Mouse (Mus musculus): ENCODE results near the gene Gm20388. TPM values are rescaled to one million over a fixed set of nuclear protein-coding genes. Genes with fewer than 3 reads are reported as not detected.

The Gm20388 gene
- polyA plus RNA-seq, 1 experiment = 18.7 TPM

DNA sequence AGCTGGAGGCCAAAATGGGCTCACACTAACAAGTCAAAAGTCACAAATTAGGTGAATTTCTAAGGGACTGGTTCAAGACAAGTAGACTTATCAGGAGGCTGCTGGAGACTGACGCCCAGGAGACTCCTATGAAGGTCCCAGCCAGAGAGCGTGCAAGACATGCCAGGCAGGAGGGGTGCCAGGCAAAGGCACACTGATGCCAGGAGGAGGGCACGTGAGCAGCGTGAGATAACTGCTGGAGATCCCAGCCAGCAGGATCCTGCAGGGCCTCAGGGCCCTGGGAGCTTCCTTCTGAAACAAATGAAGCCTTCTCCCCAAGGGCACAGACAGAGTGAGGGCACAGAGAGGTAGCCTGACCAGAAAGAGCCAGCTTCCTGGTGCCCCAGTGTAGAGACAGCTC lies 2897.3 kb downstream of the Gm20388 start:
- no peak for TF ChIP-seq CTCF (IDR thresholded peaks at IDR 0.05; ENCODE audit: borderline replicate concordance, insufficient read depth, low read depth, low read length)
- no peak for TF ChIP-seq POLR2A (IDR thresholded peaks at IDR 0.05; ENCODE audit: borderline replicate concordance, insufficient read depth, low read length)
- no peak overlapping the region for H3K27ac ChIP-seq (ENCODE audit: insufficient read depth, low read length)
- WGBS = 43% methylated on average over 4 of the region's 4 CpGs

GRCm38 (mm10) chr8:122810376-122810775 lies 2899.7 kb downstream of the Gm20388 start:
- Histone ChIP-seq H3K27ac (ENCODE audit: insufficient read depth, low read length) (no peak overlapping the region), H3K27me3 (ENCODE audit: control insufficient read depth, insufficient read depth, low read length) (no peaks in the 10 kb centered on the region), H3K4me1 (ENCODE audit: control insufficient read depth, insufficient read depth, low read length) (peaks cover 35% of the 10 kb centered on the region), H3K4me3 (replicated peaks; ENCODE audit: insufficient read depth, low read depth, low read length) (no peak overlapping the region)
- TF ChIP-seq CTCF (IDR thresholded peaks at IDR 0.05; ENCODE audit: borderline replicate concordance, insufficient read depth, low read depth, low read length) (peak; percentile 25; the same call in 1 of the 2 replicates), POLR2A (IDR thresholded peaks at IDR 0.05; ENCODE audit: borderline replicate concordance, insufficient read depth, low read length) (no peak)
- peak in 1 of 2 experiments; percentile 54 for DNase-seq
- WGBS = 44% methylated on average over 8 of the region's 8 CpGs

More for the DNA sequence above, 2897.3 kb downstream of the Gm20388 start:
- H3K4me3 ChIP-seq (replicated peaks; ENCODE audit: insufficient read depth, low read depth, low read length) = no peak overlapping the region
- H3K27me3 ChIP-seq (ENCODE audit: control insufficient read depth, insufficient read depth, low read length) = no peaks in the 10 kb centered on the region
- DNase-seq = no peak
- peaks cover 41% of the 10 kb centered on the region for H3K4me1 ChIP-seq (ENCODE audit: control insufficient read depth, insufficient read depth, low read length)

GRCm38 (mm10) chr8:122811870-122812494 lies 2901.3 kb downstream of the Gm20388 start:
- Histone ChIP-seq H3K4me1 (ENCODE audit: control insufficient read depth, insufficient read depth, low read length) (peaks cover 24% of the 10 kb centered on the region), H3K4me3 (replicated peaks; ENCODE audit: insufficient read depth, low read depth, low read length) (no peak overlapping the region), H3K27me3 (ENCODE audit: control insufficient read depth, insufficient read depth, low read length) (no peaks in the 10 kb centered on the region), H3K27ac (ENCODE audit: insufficient read depth, low read length) (no peak overlapping the region)
- 72% methylated on average over 16 of the region's 16 CpGs for WGBS
- TF ChIP-seq CTCF (IDR thresholded peaks at IDR 0.05; ENCODE audit: borderline replicate concordance, insufficient read depth, low read depth, low read length) (no peak), POLR2A (IDR thresholded peaks at IDR 0.05; ENCODE audit: borderline replicate concordance, insufficient read depth, low read length) (no peak)
- no peak for DNase-seq

DNA sequence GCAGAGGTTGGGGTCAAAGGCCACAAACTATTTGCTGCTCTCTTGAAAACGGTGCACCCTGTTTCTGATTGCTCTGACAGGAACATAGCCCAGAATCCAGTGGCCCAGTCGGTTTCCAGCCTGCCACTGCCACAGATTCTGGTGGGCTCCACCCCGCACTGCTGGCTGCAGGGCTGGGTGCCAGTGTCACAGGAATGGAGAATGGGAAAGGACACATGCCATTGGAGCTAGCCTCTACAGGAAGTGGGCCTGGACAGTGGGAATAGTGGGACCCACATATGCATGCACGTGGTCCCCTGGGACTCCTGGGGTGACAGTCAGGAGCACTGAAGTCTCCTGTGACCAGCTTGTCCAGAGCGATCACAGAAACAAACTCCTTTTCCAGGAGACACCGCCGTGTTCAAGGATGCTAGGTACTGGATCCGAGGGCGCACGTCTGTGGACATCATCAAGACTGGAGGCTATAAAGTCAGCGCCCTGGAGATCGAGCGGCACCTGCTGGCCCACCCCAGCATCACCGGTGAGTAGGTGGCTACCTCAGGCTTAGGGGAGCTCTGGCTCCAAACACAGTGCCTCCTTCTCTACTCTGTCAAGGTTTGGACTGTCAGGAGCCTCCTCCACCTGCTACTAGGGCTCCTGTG lies 2902.1 kb downstream of the Gm20388 start:
- 75% methylated on average over 14 of the region's 14 CpGs for WGBS
- TF ChIP-seq POLR2A (IDR thresholded peaks at IDR 0.05; ENCODE audit: borderline replicate concordance, insufficient read depth, low read length) (no peak), CTCF (IDR thresholded peaks at IDR 0.05; ENCODE audit: borderline replicate concordance, insufficient read depth, low read depth, low read length) (peak; percentile 34; the same call in 1 of the 2 replicates)
- H3K4me3 ChIP-seq (replicated peaks; ENCODE audit: insufficient read depth, low read depth, low read length) = no peak overlapping the region
- H3K4me1 ChIP-seq (ENCODE audit: control insufficient read depth, insufficient read depth, low read length) = peaks cover 29% of the 10 kb centered on the region
- DNase-seq = no peak
- no peaks in the 10 kb centered on the region for H3K27me3 ChIP-seq (ENCODE audit: control insufficient read depth, insufficient read depth, low read length)
- no peak overlapping the region for H3K27ac ChIP-seq (ENCODE audit: insufficient read depth, low read length)

DNA sequence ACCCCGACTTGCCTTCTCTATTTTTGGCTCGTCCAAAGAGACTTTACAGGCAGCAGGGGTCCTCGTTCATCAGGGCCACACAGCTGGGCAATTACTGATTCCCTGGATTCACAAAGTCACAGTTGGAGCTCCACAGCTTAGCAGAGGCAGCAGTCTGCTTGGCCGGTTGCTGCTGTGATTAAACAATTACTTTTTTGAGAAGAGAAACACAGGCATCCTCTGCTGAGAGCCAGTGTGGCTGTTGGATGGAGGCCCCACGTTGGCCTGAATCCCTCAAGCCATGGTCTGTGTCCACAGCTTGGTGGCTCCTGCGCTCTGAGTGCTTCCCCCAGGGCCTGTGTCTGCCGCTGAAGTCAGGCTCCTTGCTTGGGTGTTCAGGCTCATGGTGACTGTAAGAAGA lies 2904.0 kb downstream of the Gm20388 start:
- no peaks in the 10 kb centered on the region for H3K27me3 ChIP-seq (ENCODE audit: control insufficient read depth, insufficient read depth, low read length)
- H3K27ac ChIP-seq (ENCODE audit: insufficient read depth, low read length) = no peak overlapping the region
- no peak for TF ChIP-seq CTCF (IDR thresholded peaks at IDR 0.05; ENCODE audit: borderline replicate concordance, insufficient read depth, low read depth, low read length)
- no peak for TF ChIP-seq POLR2A (IDR thresholded peaks at IDR 0.05; ENCODE audit: borderline replicate concordance, insufficient read depth, low read length)
- DNase-seq = no peak
- WGBS = 23% methylated on average over 7 of the region's 7 CpGs
- H3K4me1 ChIP-seq (ENCODE audit: control insufficient read depth, insufficient read depth, low read length) = peaks cover 30% of the 10 kb centered on the region
- no peak overlapping the region for H3K4me3 ChIP-seq (replicated peaks; ENCODE audit: insufficient read depth, low read depth, low read length)

- TF ChIP-seq POLR2A (IDR thresholded peaks at IDR 0.05; ENCODE audit: borderline replicate concordance, insufficient read depth, low read length) (no peak), CTCF (IDR thresholded peaks at IDR 0.05; ENCODE audit: borderline replicate concordance, insufficient read depth, low read depth, low read length) (no peak)
- no peak overlapping the region for H3K27ac ChIP-seq (ENCODE audit: insufficient read depth, low read length)
- no peaks in the 10 kb centered on the region for H3K27me3 ChIP-seq (ENCODE audit: control insufficient read depth, insufficient read depth, low read length)
- peaks cover 13% of the 10 kb centered on the region for H3K4me1 ChIP-seq (ENCODE audit: control insufficient read depth, insufficient read depth, low read length)
- DNase-seq = peak in 1 of 2 experiments; percentile 54
- H3K4me3 ChIP-seq (replicated peaks; ENCODE audit: insufficient read depth, low read depth, low read length) = no peak overlapping the region
- 46% methylated on average over 6 of the region's 6 CpGs for WGBS
These were observed 2906.3 kb downstream of the Gm20388 start for GRCm38 (mm10) chr8:122816965-122817364.

- no peak for DNase-seq
- no peak for TF ChIP-seq POLR2A (IDR thresholded peaks at IDR 0.05; ENCODE audit: borderline replicate concordance, insufficient read depth, low read length)
- no peak for TF ChIP-seq CTCF (IDR thresholded peaks at IDR 0.05; ENCODE audit: borderline replicate concordance, insufficient read depth, low read depth, low read length)
- WGBS = 80% methylated on average over 13 of the region's 13 CpGs
- Histone ChIP-seq H3K27me3 (ENCODE audit: control insufficient read depth, insufficient read depth, low read length) (no peaks in the 10 kb centered on the region), H3K27ac (ENCODE audit: insufficient read depth, low read length) (no peak overlapping the region), H3K4me1 (ENCODE audit: control insufficient read depth, insufficient read depth, low read length) (peaks cover 13% of the 10 kb centered on the region), H3K4me3 (replicated peaks; ENCODE audit: insufficient read depth, low read depth, low read length) (no peak overlapping the region)
These were observed 2907.3 kb downstream of the Gm20388 start for GRCm38 (mm10) chr8:122817724-122818496.
